Mouse (Mus musculus): ENCODE results near the gene Sox1.

The Sox1 gene

DNA sequence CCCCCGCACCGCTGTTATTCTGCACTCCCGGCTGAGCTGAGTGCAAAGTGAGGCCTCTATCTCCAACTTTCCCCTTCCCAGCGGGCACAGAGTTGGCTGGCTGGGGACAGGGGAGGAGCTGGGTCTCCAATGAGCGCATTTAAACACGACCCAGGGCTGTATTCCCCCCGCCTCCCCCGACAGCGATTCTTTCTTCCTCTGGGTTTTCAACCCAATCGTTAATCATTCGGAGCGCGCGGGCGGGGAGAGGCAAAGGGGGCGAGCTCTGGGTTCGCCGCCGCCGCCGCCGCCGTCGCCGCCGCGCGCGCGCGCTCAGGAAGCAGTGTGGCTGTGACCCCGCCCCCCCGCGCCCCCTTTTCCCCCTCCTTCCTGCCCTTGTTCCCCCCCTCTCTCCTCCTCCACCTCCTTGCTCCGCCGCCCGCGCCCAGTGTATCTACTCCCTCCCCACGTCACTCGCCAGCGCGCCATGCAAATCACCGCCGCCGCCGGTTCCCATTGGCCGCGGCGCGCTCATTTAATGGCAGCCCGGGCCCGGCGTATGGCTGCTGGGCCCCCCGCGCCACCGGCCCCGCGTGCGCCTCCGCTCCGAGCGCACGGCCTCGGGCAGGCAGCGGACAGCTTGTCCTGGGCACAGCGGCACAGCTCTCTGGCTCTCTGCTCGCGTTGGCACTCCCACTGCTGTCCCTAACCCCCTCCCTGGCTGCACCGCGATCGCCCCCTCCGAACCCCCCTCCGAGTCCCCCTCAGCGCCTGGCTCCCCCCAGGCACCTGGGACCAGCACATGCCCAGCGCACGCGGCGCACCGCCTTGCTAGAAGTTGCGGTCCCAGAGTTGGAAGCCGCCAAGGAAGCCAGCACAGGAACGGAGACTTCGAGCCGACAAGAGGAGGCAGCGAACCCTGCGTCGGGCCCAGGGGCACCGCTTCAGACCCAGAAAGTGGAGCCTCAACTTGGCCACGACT, at the start of gene Sox1:
TSS of gene Sox1 (plus strand) at position 225 of the 961 bp plus-strand sequence.
- in situ Hi-C loops (cut with MboI; ENCODE audit: unreplicated experiment in 2 of 2): no loop called here

DNA sequence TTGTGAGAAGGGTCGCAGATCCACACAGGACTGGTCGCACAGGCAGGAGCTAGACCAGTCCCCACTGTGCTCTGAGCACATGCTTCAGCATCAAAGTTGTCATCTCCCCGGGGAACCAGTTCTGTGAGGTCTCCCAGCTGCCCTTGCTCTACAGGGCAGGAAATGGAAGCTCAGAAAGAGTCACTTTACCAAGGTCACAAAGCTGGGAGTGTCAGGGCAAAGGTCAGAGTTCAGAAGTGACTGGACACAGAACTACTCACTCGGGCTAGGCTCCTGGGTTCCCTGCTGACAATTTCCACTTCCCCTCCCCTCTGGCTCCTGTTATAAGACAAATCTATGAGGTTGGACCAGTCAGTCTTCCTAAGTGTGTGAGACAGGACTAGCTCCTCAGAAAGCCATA, 49.2 kb upstream of the Sox1 start:
- in situ Hi-C loops (cut with MboI; ENCODE audit: unreplicated experiment in 2 of 2): no loop called here

- in situ Hi-C loops (cut with MboI; ENCODE audit: unreplicated experiment in 2 of 2): no loop called here
These were observed 48.2 kb upstream of the Sox1 start for GRCm38 (mm10) chr8:12346870-12347269.

GRCm38 (mm10) chr8:12348306-12348705, 46.8 kb upstream of the Sox1 start:
- in situ Hi-C loops (cut with MboI; ENCODE audit: unreplicated experiment in 2 of 2): no loop called here

GRCm38 (mm10) chr8:12349591-12349990, 45.5 kb upstream of the Sox1 start:
- in situ Hi-C loops (cut with MboI; ENCODE audit: unreplicated experiment in 2 of 2): no loop called here

DNA sequence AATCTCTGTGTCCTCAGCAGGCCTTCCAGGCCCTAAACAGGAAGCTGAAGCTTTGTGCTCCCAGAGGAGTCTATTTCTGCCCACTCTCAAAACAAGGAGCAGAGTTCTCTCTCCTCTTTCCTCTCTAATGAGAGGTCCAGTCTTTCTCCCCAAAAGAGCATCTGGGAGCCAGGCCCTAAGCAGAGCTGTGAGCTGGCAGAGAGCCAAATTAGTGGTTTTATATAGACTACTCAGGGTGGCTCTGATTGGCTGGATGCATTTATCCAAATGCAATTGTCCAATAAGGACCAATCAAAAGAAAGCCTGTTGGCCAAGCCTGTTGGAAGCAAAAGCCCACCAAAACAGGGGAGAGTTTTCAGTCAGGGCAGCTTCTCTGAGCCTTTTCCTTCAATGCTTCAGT, 44.0 kb upstream of the Sox1 start:
- in situ Hi-C loops (cut with MboI; ENCODE audit: unreplicated experiment in 2 of 2): no loop called here

DNA sequence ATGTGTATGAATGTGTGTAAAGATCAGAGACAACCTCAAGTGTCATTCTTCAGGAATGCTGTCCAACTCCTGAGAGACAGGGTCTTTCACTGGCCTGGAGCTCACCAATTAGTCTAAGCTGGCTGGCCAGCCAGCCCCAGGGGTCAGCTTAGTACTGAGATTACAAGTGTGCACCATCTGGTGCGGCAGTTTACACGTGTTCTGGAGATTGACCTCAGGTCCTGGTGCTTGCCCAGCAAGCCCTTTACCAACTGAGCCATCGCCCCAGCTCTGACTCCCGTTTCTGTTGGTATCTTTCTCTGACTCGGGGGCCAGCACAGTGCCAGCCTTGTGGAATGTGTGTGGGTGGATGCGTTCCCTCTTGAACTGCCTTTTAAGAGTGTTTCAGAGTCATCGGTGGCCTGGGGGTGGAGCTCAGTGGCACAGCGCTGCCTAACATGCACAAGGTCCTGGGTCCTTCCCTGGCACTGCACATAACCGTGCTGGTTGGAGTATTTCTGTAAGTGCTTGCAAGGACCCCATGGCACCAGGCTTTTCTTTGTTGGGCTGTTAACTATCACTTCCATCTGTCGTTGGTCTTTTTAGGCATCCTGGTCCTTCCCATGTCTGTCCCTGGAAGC, 40.6 kb upstream of the Sox1 start:
- in situ Hi-C loops (cut with MboI; ENCODE audit: unreplicated experiment in 2 of 2): no loop called here

DNA sequence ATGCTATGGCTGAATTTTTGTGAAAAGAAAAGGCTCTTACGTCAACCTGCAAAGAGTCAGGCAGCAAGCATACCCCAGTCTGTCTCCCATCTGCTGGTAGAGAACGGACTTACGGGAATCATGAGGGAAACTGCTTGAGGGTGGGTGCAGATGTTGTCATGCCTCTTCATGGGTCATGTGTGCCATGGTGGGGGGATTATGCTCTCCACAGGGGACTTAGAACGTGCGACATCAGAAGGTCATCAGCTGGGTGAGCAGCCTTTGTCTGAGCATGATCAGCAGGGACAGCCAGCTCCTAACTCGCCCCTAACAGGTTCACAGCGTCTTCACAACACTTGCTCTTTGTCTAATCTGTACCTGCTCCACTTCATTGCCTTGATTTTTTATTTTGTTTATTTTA, 26.9 kb upstream of the Sox1 start:
- in situ Hi-C loops (cut with MboI; ENCODE audit: unreplicated experiment in 2 of 2): no loop called here

- in situ Hi-C loops (cut with MboI; ENCODE audit: unreplicated experiment in 2 of 2): no loop called here
These were observed 26.2 kb upstream of the Sox1 start for GRCm38 (mm10) chr8:12368856-12369255.

DNA sequence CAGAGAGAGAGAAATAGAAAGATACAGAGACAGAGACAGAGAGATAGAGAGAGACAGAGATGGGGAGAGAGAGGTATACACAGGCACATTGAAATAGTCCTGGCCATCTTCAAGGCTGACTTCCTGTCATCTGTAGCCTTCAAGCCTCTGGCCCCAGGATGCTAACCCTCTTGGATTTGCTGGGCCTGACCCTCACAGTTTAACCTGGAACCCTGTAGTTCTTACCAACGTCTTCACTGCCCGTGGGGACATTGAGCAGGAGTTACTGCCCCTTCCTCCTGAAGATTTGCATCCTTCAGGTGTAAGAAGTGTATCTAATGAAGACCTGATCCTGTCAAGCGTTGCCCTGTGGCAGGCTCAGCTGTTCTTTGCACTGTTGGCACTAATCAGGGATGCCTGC, 14.0 kb upstream of the Sox1 start:
- in situ Hi-C loops (cut with MboI; ENCODE audit: unreplicated experiment in 2 of 2): no loop called here

GRCm38 (mm10) chr8:12382707-12383561, 12.2 kb upstream of the Sox1 start:
- in situ Hi-C loops (cut with MboI; ENCODE audit: unreplicated experiment in 2 of 2): no loop called here

GRCm38 (mm10) chr8:12383979-12384890, 10.9 kb upstream of the Sox1 start:
- in situ Hi-C loops (cut with MboI; ENCODE audit: unreplicated experiment in 2 of 2): no loop called here

- in situ Hi-C loops (cut with MboI; ENCODE audit: unreplicated experiment in 2 of 2): no loop called here
These were observed 10.0 kb upstream of the Sox1 start for GRCm38 (mm10) chr8:12384996-12385685.

DNA sequence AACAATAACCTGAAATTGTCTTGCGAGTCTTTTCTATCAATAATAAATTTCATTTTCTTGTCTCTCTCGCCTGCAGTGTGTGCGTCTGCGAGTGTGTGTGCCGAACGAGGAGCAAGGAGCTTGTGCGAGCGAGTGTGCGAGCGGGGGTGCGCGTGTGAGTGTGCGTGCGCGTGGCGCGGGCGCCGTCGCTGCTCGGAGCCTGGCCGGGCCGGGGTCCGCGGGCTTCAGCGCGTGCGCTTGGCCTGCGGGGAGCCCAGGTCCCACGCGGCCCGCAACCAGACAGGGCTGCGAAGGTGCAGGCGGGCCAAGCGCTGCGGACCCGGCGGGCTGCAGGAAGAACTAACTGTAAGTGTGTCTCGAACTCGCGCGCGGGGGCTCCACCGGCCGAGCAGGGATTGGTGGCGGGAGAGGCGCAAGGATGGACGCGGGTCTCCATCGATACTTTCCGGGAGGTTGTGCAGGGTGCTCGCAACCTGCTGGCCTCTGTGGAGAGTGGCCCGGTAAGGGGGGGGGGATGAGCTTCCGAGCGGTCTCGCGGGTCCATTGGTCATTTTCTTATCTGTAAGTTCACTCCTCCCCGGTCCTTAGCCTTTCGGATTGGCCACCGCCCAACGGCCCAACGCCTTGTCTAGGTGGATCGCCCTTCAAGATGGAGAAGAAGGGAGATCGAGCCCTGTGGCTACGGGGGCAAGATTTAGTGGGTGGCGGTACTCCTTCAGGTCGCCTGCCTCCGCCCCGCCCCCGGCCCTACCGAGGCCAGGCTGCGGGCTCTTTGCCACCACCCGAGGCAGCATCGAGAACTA, 9.2 kb upstream of the Sox1 start:
- in situ Hi-C loops (cut with MboI; ENCODE audit: unreplicated experiment in 2 of 2): no loop called here

- in situ Hi-C loops (cut with MboI; ENCODE audit: unreplicated experiment in 2 of 2): no loop called here
These were observed 8.4 kb upstream of the Sox1 start for GRCm38 (mm10) chr8:12386530-12387222.

GRCm38 (mm10) chr8:12387223-12387860, 7.8 kb upstream of the Sox1 start:
- in situ Hi-C loops (cut with MboI; ENCODE audit: unreplicated experiment in 2 of 2): no loop called here

DNA sequence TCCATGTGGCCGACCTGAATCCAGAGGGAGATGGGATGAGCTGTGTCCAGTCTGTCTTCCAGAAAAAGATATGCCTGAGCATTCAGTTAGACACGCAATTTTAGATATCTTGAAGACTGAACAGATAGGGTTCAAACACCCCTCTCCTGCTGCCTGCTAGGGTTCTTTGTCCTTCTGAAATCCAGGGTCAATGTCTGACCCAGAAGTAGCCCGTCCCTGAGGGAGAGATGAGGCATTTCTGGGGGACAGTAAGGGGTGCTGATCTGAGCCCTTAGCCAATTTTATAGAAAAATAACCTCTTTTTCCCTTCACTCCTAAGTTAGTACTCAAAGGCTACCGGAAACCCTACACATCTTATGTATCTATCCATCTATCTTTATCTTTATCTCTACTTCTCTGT, 7.2 kb upstream of the Sox1 start:
- in situ Hi-C loops (cut with MboI; ENCODE audit: unreplicated experiment in 2 of 2): no loop called here
